Mouse (Mus musculus) limb, embryonic 15.5 days (tissue): ENCODE results near the gene Cope. TPM values are rescaled to one million over a fixed set of nuclear protein-coding genes. Genes with fewer than 3 reads are reported as not detected.
A peak's percentile ranks its signal among the peaks of the same experiment; 100 is the strongest.

Experiments used
- ATAC-seq: fragments of 200-750 bp; cut with Nextera tagmentation; 2 replicates; pipeline ENCODE4 v1.8.0; 2017; ENCODE audit warnings: low read depth, moderate TSS enrichment; ENCODE audit not compliant: insufficient number of reproducible peaks, low FRiP score, low TSS enrichment
- H3K27ac ChIP-seq: fragments of 300-500 bp; sonication (generic); 2 replicates; pipeline ENCODE4 v1.5.1; 2015; ENCODE audit warnings: moderate library complexity, mild to moderate bottlenecking, inconsistent platforms
- H3K27me3 ChIP-seq: fragments of 300-500 bp; sonication (generic); 2 replicates; pipeline ENCODE4 v1.6.1; 2015; ENCODE audit warnings: inconsistent platforms
- H3K36me3 ChIP-seq: fragments of 300-500 bp; sonication (generic); 2 replicates; pipeline ENCODE4 v1.6.1; 2015; ENCODE audit warnings: inconsistent platforms
- H3K4me1 ChIP-seq: fragments of 300-500 bp; sonication (generic); 2 replicates; pipeline ENCODE4 v1.6.1; 2015; ENCODE audit warnings: inconsistent platforms
- H3K4me2 ChIP-seq: fragments of 300-500 bp; sonication (generic); 2 replicates; pipeline ENCODE4 v1.6.1; 2015; ENCODE audit warnings: mild to moderate bottlenecking, inconsistent platforms
- H3K4me3 ChIP-seq: fragments of 300-500 bp; sonication (generic); 2 replicates; pipeline ENCODE4 v1.5.1; 2015; ENCODE audit warnings: mild to moderate bottlenecking, inconsistent platforms
- H3K9ac ChIP-seq: fragments of 300-500 bp; sonication (generic); 2 replicates; pipeline ENCODE4 v1.6.1; 2015; ENCODE audit warnings: inconsistent platforms
- H3K9me3 ChIP-seq: fragments of 300-500 bp; sonication (generic); 2 replicates; pipeline ENCODE4 v1.6.1; 2016; ENCODE audit warnings: inconsistent platforms
- WGBS: fragments of 180-500 bp; shearing (Covaris S2); methylation state at CpG from one replicate; pipeline ENCODE4 v1.1.7; 2015; 5-methylcytosine and 5-hydroxymethylcytosine counted together
- polyA plus RNA-seq: library from polyadenylated mRNA; unstranded; fragments of >200 nt; fragmentation: Nextera tagmentation; extraction: Ambion mirVana; gene quantifications from 2 replicates; pipeline ENCODE4 v1.2.1, GENCODE M21; 2015

Cope gene
- polyA plus RNA-seq, 1 experiment from 2014 or later, result 397 TPM

- Histone ChIP-seq H3K4me1 (peaks cover 35% of the 10 kb centered on the region), H3K4me2 (peak within 1 kb of the TSS; percentile 85), H3K36me3 (peaks cover 46% of the 10 kb centered on the region), H3K27ac (peak within 1 kb of the TSS; percentile 84), H3K9me3 (no peaks in the 10 kb centered on the region), H3K4me3 (peak within 1 kb of the TSS; percentile 69), H3K9ac (peak within 1 kb of the TSS; percentile 64), H3K27me3 (no peaks in the 10 kb centered on the region)
- peak; percentile 72 for ATAC-seq
- WGBS, result 2% methylated on average over 66 of the region's 66 CpGs
These were observed 13.5 kb downstream of the Cope start, which contains the start of gene Cers1 for GRCm38 (mm10) chr8:70315624-70316510. Cers1 (plus strand) TSS chr8:70315775.

- Histone ChIP-seq H3K27ac (peak overlapping the region; percentile 84), H3K9ac (peak overlapping the region; percentile 64)
These were observed 14.5 kb downstream of the Cope start for GRCm38 (mm10) chr8:70316511-70317504.

GRCm38 (mm10) chr8:70317872-70318271 lies 15.6 kb downstream of the Cope start:
- no peaks in the 10 kb centered on the region for H3K27me3 ChIP-seq
- no peak overlapping the region for H3K4me2 ChIP-seq
- no peak for ATAC-seq
- no peak overlapping the region for H3K9ac ChIP-seq
- 0 out of 2 replicates have a peak overlapping the region, but pooled peaks have one; percentile 84 for H3K27ac ChIP-seq
- H3K36me3 ChIP-seq, result peaks cover 34% of the 10 kb centered on the region
- no peak overlapping the region for H3K4me3 ChIP-seq
- no peaks in the 10 kb centered on the region for H3K9me3 ChIP-seq
- WGBS, result 76% methylated on average over 5 of the region's 5 CpGs
- H3K4me1 ChIP-seq, result peaks cover 35% of the 10 kb centered on the region

More at GRCm38 (mm10) chr8:70316511-70317504, 14.5 kb downstream of the Cope start:
- Histone ChIP-seq H3K27me3 (no peaks in the 10 kb centered on the region), H3K4me3 (peak overlapping the region; percentile 69), H3K4me2 (peak overlapping the region; percentile 85), H3K36me3 (peaks cover 37% of the 10 kb centered on the region), H3K9me3 (no peaks in the 10 kb centered on the region), H3K4me1 (peaks cover 35% of the 10 kb centered on the region)
- peak; percentile 48 for ATAC-seq
- WGBS, result 17% methylated on average over 15 of the region's 15 CpGs

GRCm38 (mm10) chr8:70323716-70324115 lies 21.4 kb downstream of the Cope start:
- no peak for ATAC-seq
- Histone ChIP-seq H3K27ac (no peak overlapping the region), H3K36me3 (peaks cover 54% of the 10 kb centered on the region), H3K4me3 (no peak overlapping the region), H3K4me2 (no peak overlapping the region), H3K9me3 (no peaks in the 10 kb centered on the region), H3K4me1 (0 out of 2 replicates have a peak, but pooled peaks cover 2% of the 10 kb centered on the region), H3K27me3 (no peaks in the 10 kb centered on the region), H3K9ac (no peak overlapping the region)
- 87% methylated on average over 3 of the region's 3 CpGs for WGBS

- Histone ChIP-seq H3K4me2 (no peak overlapping the region), H3K36me3 (peaks cover 49% of the 10 kb centered on the region), H3K27me3 (0 out of 2 replicates have a peak, but pooled peaks cover 10% of the 10 kb centered on the region), H3K9ac (no peak overlapping the region), H3K27ac (no peak overlapping the region), H3K9me3 (no peaks in the 10 kb centered on the region), H3K4me3 (no peak overlapping the region), H3K4me1 (peaks cover 34% of the 10 kb centered on the region)
- WGBS, result 89% methylated on average over 6 of the region's 6 CpGs
- ATAC-seq, result no peak
These were observed 25.2 kb downstream of the Cope start for GRCm38 (mm10) chr8:70327512-70327911.

- no peak within 1 kb of the TSS for H3K9ac ChIP-seq
- 30% methylated on average over 14 of the region's 14 CpGs for WGBS
- 0 out of 2 replicates have a peak, but pooled peaks cover 10% of the 10 kb centered on the region for H3K27me3 ChIP-seq
- no peak for ATAC-seq
- peak within 1 kb of the TSS; percentile 36 for H3K4me2 ChIP-seq
- peaks cover 51% of the 10 kb centered on the region for H3K36me3 ChIP-seq
- H3K4me1 ChIP-seq, result peaks cover 33% of the 10 kb centered on the region
- no peaks in the 10 kb centered on the region for H3K9me3 ChIP-seq
- peak within 1 kb of the TSS; percentile 11 for H3K4me3 ChIP-seq
- no peak within 1 kb of the TSS for H3K27ac ChIP-seq
These were observed 27.0 kb downstream of the Cope start, which contains the start of gene Gdf1 for GRCm38 (mm10) chr8:70329124-70329834. Gdf1 (plus strand) TSS chr8:70329817.

- ATAC-seq, result 0 out of 2 replicates have a peak, but pooled peaks have one; percentile 2
- peaks cover 52% of the 10 kb centered on the region for H3K36me3 ChIP-seq
These were observed 27.8 kb downstream of the Cope start for GRCm38 (mm10) chr8:70329835-70330740.

GRCm38 (mm10) chr8:70330741-70331364 lies 28.5 kb downstream of the Cope start:
- peak; percentile 73 for ATAC-seq
- H3K36me3 ChIP-seq, result peaks cover 56% of the 10 kb centered on the region
- H3K27ac ChIP-seq, result no peak overlapping the region
- H3K9ac ChIP-seq, result no peak overlapping the region
- WGBS, result 38% methylated on average over 53 of the region's 53 CpGs
- 0 out of 2 replicates have a peak, but pooled peaks cover 10% of the 10 kb centered on the region for H3K27me3 ChIP-seq
- peak overlapping the region; percentile 36 for H3K4me2 ChIP-seq
- peak overlapping the region; percentile 11 for H3K4me3 ChIP-seq
- H3K4me1 ChIP-seq, result peaks cover 33% of the 10 kb centered on the region
- H3K9me3 ChIP-seq, result no peaks in the 10 kb centered on the region

More at GRCm38 (mm10) chr8:70329835-70330740, 27.8 kb downstream of the Cope start:
- no peaks in the 10 kb centered on the region for H3K9me3 ChIP-seq
- H3K9ac ChIP-seq, result no peak overlapping the region
- WGBS, result 13% methylated on average over 45 of the region's 45 CpGs
- H3K4me1 ChIP-seq, result peaks cover 33% of the 10 kb centered on the region
- peak overlapping the region; percentile 36 for H3K4me2 ChIP-seq
- H3K27me3 ChIP-seq, result 0 out of 2 replicates have a peak, but pooled peaks cover 10% of the 10 kb centered on the region
- H3K4me3 ChIP-seq, result peak overlapping the region; percentile 11
- H3K27ac ChIP-seq, result no peak overlapping the region

GRCm38 (mm10) chr8:70331526-70331925 lies 29.2 kb downstream of the Cope start:
- Histone ChIP-seq H3K27ac (no peak overlapping the region), H3K4me3 (no peak overlapping the region), H3K4me2 (no peak overlapping the region), H3K9ac (no peak overlapping the region), H3K4me1 (peaks cover 33% of the 10 kb centered on the region), H3K27me3 (0 out of 2 replicates have a peak, but pooled peaks cover 10% of the 10 kb centered on the region), H3K36me3 (peaks cover 60% of the 10 kb centered on the region), H3K9me3 (no peaks in the 10 kb centered on the region)
- no peak for ATAC-seq
- WGBS, result 76% methylated on average over 19 of the region's 19 CpGs
